ENCODE assay signal across 8 mouse cellular contexts in genomic region chr5:3646991-3647707, GRCm38 (mm10). TPM values are rescaled to one million over a fixed set of nuclear protein-coding genes. Genes with fewer than 3 reads are reported as not detected.
DNase-seq lines count a peak whose midpoint lies in the region; ATAC-seq and TF ChIP-seq lines count a peak whose summit lies in the region.

No protein-coding gene starts in this region.

- H3K9me3 ChIP-seq in embryonic facial prominence, embryonic 13.5 days: no peaks in the 10 kb centered on the region
- H3K9me3 ChIP-seq in heart, embryonic 12.5 days (replicated peaks): no peaks in the 10 kb centered on the region
- no peaks in the 10 kb centered on the region for H3K9me3 ChIP-seq in kidney, postnatal 0 days (replicated peaks; ENCODE audit: low read length)
- no peaks in the 10 kb centered on the region for H3K9me3 ChIP-seq in liver, postnatal 0 days (ENCODE audit: low read length)
- H3K9me3 ChIP-seq in neural tube, embryonic 13.5 days: no peaks in the 10 kb centered on the region

- peaks cover 10% of the 10 kb centered on the region for H3K4me1 ChIP-seq in embryonic facial prominence, embryonic 13.5 days
- H3K4me1 ChIP-seq in heart, embryonic 12.5 days (replicated peaks): peaks cover 7% of the 10 kb centered on the region
- H3K4me1 ChIP-seq in kidney, postnatal 0 days (replicated peaks; ENCODE audit: insufficient read depth, low read length): no peaks in the 10 kb centered on the region
- H3K4me1 ChIP-seq in liver, postnatal 0 days (ENCODE audit: insufficient read depth): peaks cover 10% of the 10 kb centered on the region; the same call in 1 of the 2 replicates
- H3K4me1 ChIP-seq in neural tube, embryonic 13.5 days (replicated peaks): peaks cover 18% of the 10 kb centered on the region

- peak; percentile 73 for TF ChIP-seq CTCF in kidney, postnatal 0 days (IDR thresholded peaks at IDR 0.05; ENCODE audit: low read depth)
- TF ChIP-seq CTCF in liver, postnatal 0 days (IDR thresholded peaks at IDR 0.05; ENCODE audit: low read depth): peak; percentile 75

- ATAC-seq in embryonic facial prominence, embryonic 13.5 days (ENCODE audit: insufficient number of reproducible peaks, insufficient read depth, low FRiP score, low TSS enrichment, low read depth): peak; percentile 79
- peak; percentile 62 for ATAC-seq in heart, embryonic 12.5 days (ENCODE audit: insufficient number of reproducible peaks, low FRiP score)
- ATAC-seq in kidney, postnatal 0 days (replicated peaks; ENCODE audit: low FRiP score, low read depth): peak; percentile 42
- ATAC-seq in liver, postnatal 0 days: peak; percentile 67
- peak; percentile 88 for ATAC-seq in neural tube, embryonic 13.5 days (ENCODE audit: low read depth)

- peak overlapping the region; percentile 94 for H3K4me3 ChIP-seq in embryonic facial prominence, embryonic 13.5 days
- peak overlapping the region; percentile 96 for H3K4me3 ChIP-seq in heart, embryonic 12.5 days
- H3K4me3 ChIP-seq in kidney, postnatal 0 days (replicated peaks; ENCODE audit: low read depth, low read length): peak overlapping the region; percentile 92
- peak overlapping the region; percentile 99 for H3K4me3 ChIP-seq in liver, postnatal 0 days (ENCODE audit: low read depth, low read length)
- H3K4me3 ChIP-seq in neural tube, embryonic 13.5 days: peak overlapping the region; percentile 86

- H3K27ac ChIP-seq in embryonic facial prominence, embryonic 13.5 days: peak overlapping the region; percentile 93
- H3K27ac ChIP-seq in heart, embryonic 12.5 days (ENCODE audit: poor library complexity, severe bottlenecking): peak overlapping the region; percentile 89
- peak overlapping the region; percentile 95 for H3K27ac ChIP-seq in kidney, postnatal 0 days
- peak overlapping the region; percentile 97 for H3K27ac ChIP-seq in liver, postnatal 0 days (ENCODE audit: low read depth)
- H3K27ac ChIP-seq in neural tube, embryonic 13.5 days (replicated peaks): peak overlapping the region; percentile 91

- H3K27me3 ChIP-seq in embryonic facial prominence, embryonic 13.5 days: no peaks in the 10 kb centered on the region
- H3K27me3 ChIP-seq in heart, embryonic 12.5 days (replicated peaks): no peaks in the 10 kb centered on the region
- no peaks in the 10 kb centered on the region for H3K27me3 ChIP-seq in kidney, postnatal 0 days (ENCODE audit: insufficient read depth, low read length)
- no peaks in the 10 kb centered on the region for H3K27me3 ChIP-seq in liver, postnatal 0 days (ENCODE audit: insufficient read depth, low read length)
- no peaks in the 10 kb centered on the region for H3K27me3 ChIP-seq in neural tube, embryonic 13.5 days

- peak overlapping the region; percentile 89 for H3K9ac ChIP-seq in embryonic facial prominence, embryonic 13.5 days
- peak overlapping the region; percentile 95 for H3K9ac ChIP-seq in heart, embryonic 12.5 days
- H3K9ac ChIP-seq in kidney, postnatal 0 days (ENCODE audit: low read depth, low read length): peak overlapping the region; percentile 92
- H3K9ac ChIP-seq in liver, postnatal 0 days (replicated peaks): peak overlapping the region; percentile 95
- H3K9ac ChIP-seq in neural tube, embryonic 13.5 days: peak overlapping the region; percentile 91

- H3K36me3 ChIP-seq in embryonic facial prominence, embryonic 13.5 days: peaks cover 18% of the 10 kb centered on the region
- H3K36me3 ChIP-seq in heart, embryonic 12.5 days: peaks cover 24% of the 10 kb centered on the region
- peaks cover 9% of the 10 kb centered on the region; the same call in 1 of the 2 replicates for H3K36me3 ChIP-seq in kidney, postnatal 0 days (ENCODE audit: insufficient read depth, low read length)
- H3K36me3 ChIP-seq in liver, postnatal 0 days (replicated peaks; ENCODE audit: insufficient read depth, low read length): peaks cover 11% of the 10 kb centered on the region
- peaks cover 16% of the 10 kb centered on the region for H3K36me3 ChIP-seq in neural tube, embryonic 13.5 days

- peak overlapping the region; percentile 65 for H3K4me2 ChIP-seq in embryonic facial prominence, embryonic 13.5 days
- peak overlapping the region; percentile 83 for H3K4me2 ChIP-seq in heart, embryonic 12.5 days
- peak overlapping the region; percentile 59 for H3K4me2 ChIP-seq in kidney, postnatal 0 days (ENCODE audit: low read length)
- peak overlapping the region; percentile 83 for H3K4me2 ChIP-seq in liver, postnatal 0 days (ENCODE audit: low read depth, low read length)
- peak overlapping the region; percentile 64 for H3K4me2 ChIP-seq in neural tube, embryonic 13.5 days

- TF ChIP-seq EP300 in liver, postnatal 0 days (IDR thresholded peaks at IDR 0.05; ENCODE audit: low read depth): peak; percentile 39

- DNase-seq in CD8-positive naive resting alpha-beta T cell, adult 2 months (ENCODE audit: low read depth in 2 of 2, low spot score in 2 of 2): peak; percentile 32 to 56
- peak; percentile 75 to 78 for DNase-seq in adrenal gland, postnatal 36 days
- DNase-seq in kidney, postnatal 0 days (ENCODE audit: low spot score): peak; percentile 83
- peak; percentile 68 for DNase-seq in liver, postnatal 0 days
- DNase-seq in testis, postnatal 10 days (ENCODE audit: low spot score): peak; percentile 64

- under 1% methylated on average over 60 of the region's 60 CpGs for WGBS in embryonic facial prominence, embryonic 13.5 days
- WGBS in heart, embryonic 12.5 days: under 1% methylated on average over 57 of the region's 60 CpGs
- WGBS in kidney, postnatal 0 days: under 1% methylated on average over 48 of the region's 60 CpGs
- whole genome bisulfite sequencing in liver, postnatal 0 days (ENCODE audit: insufficient replicate concordance): 1% methylated on average over 44 of the region's 60 CpGs
- WGBS in neural tube, embryonic 13.5 days: 0% methylated on average over 42 of the region's 60 CpGs

RNA-seq across cellular contexts. Expression of gene Tmbim7, which starts 3.8 kb away (rescaled TPM):
- not detected for total RNA-seq in adrenal gland, postnatal 36 days (2021)
- polyA plus RNA-seq in embryonic facial prominence, embryonic 13.5 days (2015; fragmentation: Nextera tagmentation; extraction: Ambion mirVana): not detected in 2 replicates
- not detected in 2 replicates for polyA plus RNA-seq in heart, embryonic 12.5 days (2016; fragmentation: Nextera tagmentation; extraction: Ambion mirVana)
- not detected in 2 replicates for polyA plus RNA-seq in kidney, postnatal 0 days (2015; fragmentation: Nextera tagmentation; extraction: Ambion mirVana)
- not detected in 2 replicates for polyA plus RNA-seq in liver, postnatal 0 days (2015; fragmentation: Nextera tagmentation; extraction: Ambion mirVana)
- polyA plus RNA-seq in neural tube, embryonic 13.5 days (2015; fragmentation: Nextera tagmentation; extraction: Ambion mirVana): not detected in 2 replicates

RNA-seq across cellular contexts. Expression of gene Gatad1, which starts 9.8 kb away (rescaled TPM):
- total RNA-seq in adrenal gland, postnatal 36 days (2021): 100 to 1,000 TPM; 141 to 152 TPM
- 59.4 and 68.3 TPM in 2 replicates for polyA plus RNA-seq in embryonic facial prominence, embryonic 13.5 days (2015; fragmentation: Nextera tagmentation; extraction: Ambion mirVana)
- 67.7 and 69.3 TPM in 2 replicates for polyA plus RNA-seq in heart, embryonic 12.5 days (2016; fragmentation: Nextera tagmentation; extraction: Ambion mirVana)
- 85.8 and 88.5 TPM in 2 replicates for polyA plus RNA-seq in kidney, postnatal 0 days (2015; fragmentation: Nextera tagmentation; extraction: Ambion mirVana)
- polyA plus RNA-seq in liver, postnatal 0 days (2015; fragmentation: Nextera tagmentation; extraction: Ambion mirVana): 25.7 and 26.9 TPM in 2 replicates
- polyA plus RNA-seq in neural tube, embryonic 13.5 days (2015; fragmentation: Nextera tagmentation; extraction: Ambion mirVana): 68.8 TPM in 2 replicates

RNA-seq across cellular contexts. Expression of gene Rbm48, which starts 50.8 kb away (rescaled TPM):
- total RNA-seq in adrenal gland, postnatal 36 days (2021): 1 to 10 TPM; 8.1 to 9.4 TPM
- polyA plus RNA-seq in embryonic facial prominence, embryonic 13.5 days (2015; fragmentation: Nextera tagmentation; extraction: Ambion mirVana): 14.4 and 18.1 TPM in 2 replicates
- polyA plus RNA-seq in heart, embryonic 12.5 days (2016; fragmentation: Nextera tagmentation; extraction: Ambion mirVana): 9.6 TPM in 2 replicates
- 10.2 and 12.1 TPM in 2 replicates for polyA plus RNA-seq in kidney, postnatal 0 days (2015; fragmentation: Nextera tagmentation; extraction: Ambion mirVana)
- 4.1 and 4.6 TPM in 2 replicates for polyA plus RNA-seq in liver, postnatal 0 days (2015; fragmentation: Nextera tagmentation; extraction: Ambion mirVana)
- polyA plus RNA-seq in neural tube, embryonic 13.5 days (2015; fragmentation: Nextera tagmentation; extraction: Ambion mirVana): 16.1 and 16.5 TPM in 2 replicates

RNA-seq across cellular contexts. Expression of gene Pex1, which starts 51.3 kb away (rescaled TPM):
- 10 to 100 TPM; 21.7 to 45.7 TPM for total RNA-seq in adrenal gland, postnatal 36 days (2021)
- 22.9 and 24.2 TPM in 2 replicates for polyA plus RNA-seq in embryonic facial prominence, embryonic 13.5 days (2015; fragmentation: Nextera tagmentation; extraction: Ambion mirVana)
- 12.9 and 16.9 TPM in 2 replicates for polyA plus RNA-seq in heart, embryonic 12.5 days (2016; fragmentation: Nextera tagmentation; extraction: Ambion mirVana)
- polyA plus RNA-seq in kidney, postnatal 0 days (2015; fragmentation: Nextera tagmentation; extraction: Ambion mirVana): 16.4 and 16.6 TPM in 2 replicates
- polyA plus RNA-seq in liver, postnatal 0 days (2015; fragmentation: Nextera tagmentation; extraction: Ambion mirVana): 8.1 and 11.3 TPM in 2 replicates
- polyA plus RNA-seq in neural tube, embryonic 13.5 days (2015; fragmentation: Nextera tagmentation; extraction: Ambion mirVana): 22.2 and 26.8 TPM in 2 replicates

Comparison
In these comparisons a context has a peak if more than half of its experiments do, and no peak if none do; other contexts are left out.
1. Peak in every context shown above with its lines: DNase-seq, ATAC-seq, H3K4me3 ChIP-seq and H3K27ac ChIP-seq.